Mouse (Mus musculus) layer of hippocampus, adult 2 months (tissue): ENCODE results near the gene Cdc20b. TPM values are rescaled to one million over a fixed set of nuclear protein-coding genes. Genes with fewer than 3 reads are reported as not detected.

Source experiments
- DNase-seq, 2 experiments: peaks; one replicate each; pipeline ENCODE4 v3.0.0; 2022; ENCODE audit warnings: low spot score in 2 of 2
- H3K27ac ChIP-seq: fragments of 200-600 bp; 2 replicates; pipeline ENCODE4 v1.8.1; 2022
- H3K4me3 ChIP-seq: fragments of 200-600 bp; 2 replicates; pipeline ENCODE4 v1.8.1; 2022; ENCODE audit warnings: mild to moderate bottlenecking
- CTCF ChIP-seq: fragments of 200-600 bp; conservative IDR thresholded peaks from 2 replicates; pipeline ENCODE4 v1.8.1; 2022; ENCODE audit warnings: antibody characterized with exemption, mild to moderate bottlenecking, moderate library complexity
- long read RNA-seq, 2 experiments: library from polyadenylated mRNA; stranded (forward); transcript quantifications; one replicate each; pipeline ENCODE4 v2.0.0; 2021; ENCODE audit warnings: borderline mapping rate in 2 of 2
- total RNA-seq, 2 experiments: library from RNA; stranded (reverse); gene quantifications; 2 replicates each; pipeline ENCODE4 v1.2.3; 2021

Gene Cdc20b
- total RNA-seq: under 1 TPM in 1 of 2 experiments, not detected in 1; 0.37 TPM
- long read RNA-seq, experiment 1: 0 reads
- long read RNA-seq, experiment 2, partial matches to known transcripts: 0 of 2 reads
- long read RNA-seq, experiment 2, other reads (novel, unspliced or antisense): 2 of 2 reads

GRCm38 (mm10) chr13:113034950-113035421 is at the start of gene Cdc20b:
Cdc20b (plus strand) TSS chr13:113035111.
- no peak within 1 kb of the TSS for H3K27ac ChIP-seq
- peak within 1 kb of the TSS; percentile 58 for H3K4me3 ChIP-seq
- no peak for TF ChIP-seq CTCF
- DNase-seq: peak in 1 of 2 experiments; percentile 62

GRCm38 (mm10) chr13:112985605-112986450 is 49.1 kb upstream of the Cdc20b start:
- no peak for TF ChIP-seq CTCF

GRCm38 (mm10) chr13:112986451-112986950 is 48.4 kb upstream of the Cdc20b start:
- no peak for TF ChIP-seq CTCF
- Histone ChIP-seq H3K27ac (no peak overlapping the region), H3K4me3 (no peak overlapping the region)
- no peak for DNase-seq

More at GRCm38 (mm10) chr13:112985605-112986450, 49.1 kb upstream of the Cdc20b start:
- Histone ChIP-seq H3K4me3 (no peak overlapping the region), H3K27ac (no peak overlapping the region)
- DNase-seq: no peak

GRCm38 (mm10) chr13:112987532-112987943 is 47.4 kb upstream of the Cdc20b start, which contains the start of gene Ccno:
Ccno (plus strand) TSS chr13:112987802.
- DNase-seq: peak; percentile 92 to 95
- H3K4me3 ChIP-seq: peak within 1 kb of the TSS; percentile 77
- peak within 1 kb of the TSS; percentile 79 for H3K27ac ChIP-seq
- no peak for TF ChIP-seq CTCF

- Histone ChIP-seq H3K27ac (peak overlapping the region; percentile 79), H3K4me3 (peak overlapping the region; percentile 77)
- no peak for DNase-seq
- TF ChIP-seq CTCF: no peak
Measured at GRCm38 (mm10) chr13:112987991-112988390, 46.9 kb upstream of the Cdc20b start.

- H3K27ac ChIP-seq: no peak overlapping the region
- DNase-seq: no peak
- peak overlapping the region; percentile 77 for H3K4me3 ChIP-seq
- TF ChIP-seq CTCF: no peak
Measured at GRCm38 (mm10) chr13:112988866-112989265, 46.0 kb upstream of the Cdc20b start.

GRCm38 (mm10) chr13:112989541-112989940 is 45.4 kb upstream of the Cdc20b start:
- no peak for TF ChIP-seq CTCF
- no peak overlapping the region; the same call in 1 of the 2 replicates for H3K4me3 ChIP-seq
- no peak for DNase-seq
- H3K27ac ChIP-seq: no peak overlapping the region

- DNase-seq: no peak
- H3K4me3 ChIP-seq: no peak overlapping the region
- no peak overlapping the region for H3K27ac ChIP-seq
- TF ChIP-seq CTCF: no peak
Measured at GRCm38 (mm10) chr13:112990346-112990745, 44.6 kb upstream of the Cdc20b start.

- TF ChIP-seq CTCF: no peak
- peak in 1 of 2 experiments; percentile 11 for DNase-seq
Measured at GRCm38 (mm10) chr13:112993531-112994152, 41.3 kb upstream of the Cdc20b start, which contains the start of gene Mcidas. Mcidas (plus strand) TSS chr13:112993845.

GRCm38 (mm10) chr13:112994191-112994590 is 40.7 kb upstream of the Cdc20b start:
- peak; percentile 36 to 72 for DNase-seq
- peak; percentile 83 for TF ChIP-seq CTCF
- Histone ChIP-seq H3K27ac (peak overlapping the region; percentile 28; the same call in 1 of the 2 replicates), H3K4me3 (peak overlapping the region; percentile 57)

More at GRCm38 (mm10) chr13:112993531-112994152, 41.3 kb upstream of the Cdc20b start, which contains the start of gene Mcidas:
- peak within 1 kb of the TSS; percentile 57 for H3K4me3 ChIP-seq
- peak within 1 kb of the TSS; percentile 28; the same call in 1 of the 2 replicates for H3K27ac ChIP-seq

GRCm38 (mm10) chr13:112996407-112996806 is 38.5 kb upstream of the Cdc20b start:
- H3K4me3 ChIP-seq: no peak overlapping the region
- no peak for DNase-seq

GRCm38 (mm10) chr13:112997369-112997768 is 37.5 kb upstream of the Cdc20b start:
- DNase-seq: no peak
- no peak overlapping the region for H3K27ac ChIP-seq
- TF ChIP-seq CTCF: no peak
- H3K4me3 ChIP-seq: no peak overlapping the region

More at GRCm38 (mm10) chr13:112996407-112996806, 38.5 kb upstream of the Cdc20b start:
- no peak for TF ChIP-seq CTCF
- H3K27ac ChIP-seq: no peak overlapping the region
